Mouse (Mus musculus) C2C12 (cell line): Measurements from ENCODE around the gene Spata13. TPM values are rescaled to one million over a fixed set of nuclear protein-coding genes. Genes with fewer than 3 reads are reported as not detected.

Experiments used
- H3K27me3 ChIP-seq: one replicate; pipeline ENCODE4 v1.6.1; 2011; ENCODE audit not compliant: control insufficient read depth, insufficient read depth, insufficient read length
- H3K36me3 ChIP-seq: one replicate; pipeline ENCODE4 v1.6.1; 2011; ENCODE audit not compliant: control insufficient read depth, insufficient read depth
- H3K4me3 ChIP-seq: one replicate; pipeline ENCODE4 v1.5.1; 2011; ENCODE audit warnings: mild to moderate bottlenecking, control low read depth; ENCODE audit not compliant: poor library complexity, insufficient read depth, severe bottlenecking
- H3K79me2 ChIP-seq: one replicate; pipeline ENCODE4 v1.6.1; 2011; ENCODE audit not compliant: control insufficient read depth, insufficient read depth
- H3K79me3 ChIP-seq: one replicate; pipeline ENCODE4 v1.6.1; 2011; ENCODE audit warnings: low read depth, control low read depth
- H3ac ChIP-seq: one replicate; pipeline ENCODE3; 2011; ENCODE audit warnings: low read depth; ENCODE audit not compliant: control insufficient read depth, insufficient read length
- CEBPB ChIP-seq: IDR thresholded peaks from one replicate; pipeline ENCODE4 v1.6.1; 2011; ENCODE audit warnings: low read depth, mild to moderate bottlenecking, control low read depth, moderate library complexity
- CTCF ChIP-seq: IDR thresholded peaks from one replicate; pipeline ENCODE4 v1.5.1; 2011; ENCODE audit not compliant: control insufficient read depth, insufficient read depth, insufficient read length
- FOSL1 ChIP-seq: IDR thresholded peaks from one replicate; pipeline ENCODE4 v1.8.0; 2011; ENCODE audit warnings: mild to moderate bottlenecking, low read length; ENCODE audit not compliant: poor library complexity, insufficient read depth, severe bottlenecking
- MAX ChIP-seq: IDR thresholded peaks from one replicate; pipeline ENCODE4 v1.6.1; 2011; ENCODE audit warnings: mild to moderate bottlenecking, control low read depth
- MYOD1 ChIP-seq: IDR thresholded peaks from one replicate; pipeline ENCODE4 v1.6.1; 2011; ENCODE audit warnings: low read depth; ENCODE audit not compliant: control insufficient read depth, insufficient read length
- MYOG ChIP-seq: IDR thresholded peaks from one replicate; pipeline ENCODE4 v1.6.1; 2011; ENCODE audit not compliant: control insufficient read depth, insufficient read length; ENCODE audit errors: extremely low read depth
- USF1 ChIP-seq: IDR thresholded peaks from one replicate; pipeline ENCODE4 v1.6.1; 2011; ENCODE audit warnings: low read depth, mild to moderate bottlenecking, control low read depth, moderate library complexity
- polyA plus RNA-seq: library from polyadenylated mRNA; unstranded; fragments of >200 nt; fragmentation: generic; extraction: Trizol; gene quantifications from one replicate; pipeline ENCODE4 v1.2.1, GENCODE M21; 2012; ENCODE audit warnings: missing spikeins

Spata13 gene
- polyA plus RNA-seq, 1 experiment: 0.40 TPM

GRCm38 (mm10) chr14:60683989-60684388 lies 50.2 kb downstream of the Spata13 start:
- H3K27me3 ChIP-seq: peaks cover 37% of the 10 kb centered on the region
- no peaks in the 10 kb centered on the region for H3K79me3 ChIP-seq
- H3K4me3 ChIP-seq: no peak overlapping the region
- TF ChIP-seq MYOD1: no peak
- no peaks in the 10 kb centered on the region for H3K79me2 ChIP-seq
- no peaks in the 10 kb centered on the region for H3K36me3 ChIP-seq
- H3ac ChIP-seq: no peak overlapping the region

- TF ChIP-seq CTCF (no peak), CEBPB (no peak), MYOG (no peak), USF1 (no peak), MAX (no peak), FOSL1 (no peak), MYOD1 (no peak)
- Histone ChIP-seq H3ac (no peak overlapping the region), H3K4me3 (no peak overlapping the region), H3K27me3 (peaks cover 52% of the 10 kb centered on the region), H3K79me2 (no peaks in the 10 kb centered on the region), H3K79me3 (no peaks in the 10 kb centered on the region), H3K36me3 (no peaks in the 10 kb centered on the region)
These were observed 52.9 kb downstream of the Spata13 start for GRCm38 (mm10) chr14:60686733-60687132.

DNA sequence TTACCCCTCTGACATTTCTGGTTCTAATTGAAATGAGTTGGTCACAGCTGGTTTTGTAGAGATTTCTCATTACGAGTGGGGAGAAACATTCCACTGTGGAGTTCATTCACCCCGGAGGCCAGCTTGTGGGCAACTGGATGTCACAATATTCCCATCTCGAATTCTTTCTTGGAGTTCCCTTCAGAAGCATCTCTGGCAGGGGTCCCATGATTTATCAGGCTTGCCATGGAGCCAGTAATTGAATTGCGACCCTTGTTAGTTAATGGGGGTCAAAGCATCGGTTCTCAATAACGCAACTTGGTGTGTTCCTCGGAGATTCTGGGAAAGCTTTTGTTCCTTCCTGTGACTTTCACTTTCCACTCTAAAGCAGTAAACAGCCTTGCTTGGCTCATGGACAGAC lies 53.4 kb downstream of the Spata13 start:
- H3K4me3 ChIP-seq: no peak overlapping the region
- TF ChIP-seq MYOG (no peak), CEBPB (no peak), FOSL1 (no peak), USF1 (no peak), MYOD1 (no peak), CTCF (no peak), MAX (no peak)
- no peaks in the 10 kb centered on the region for H3K79me2 ChIP-seq
- H3K79me3 ChIP-seq: no peaks in the 10 kb centered on the region
- no peak overlapping the region for H3ac ChIP-seq
- H3K36me3 ChIP-seq: no peaks in the 10 kb centered on the region
- H3K27me3 ChIP-seq: peaks cover 52% of the 10 kb centered on the region

DNA sequence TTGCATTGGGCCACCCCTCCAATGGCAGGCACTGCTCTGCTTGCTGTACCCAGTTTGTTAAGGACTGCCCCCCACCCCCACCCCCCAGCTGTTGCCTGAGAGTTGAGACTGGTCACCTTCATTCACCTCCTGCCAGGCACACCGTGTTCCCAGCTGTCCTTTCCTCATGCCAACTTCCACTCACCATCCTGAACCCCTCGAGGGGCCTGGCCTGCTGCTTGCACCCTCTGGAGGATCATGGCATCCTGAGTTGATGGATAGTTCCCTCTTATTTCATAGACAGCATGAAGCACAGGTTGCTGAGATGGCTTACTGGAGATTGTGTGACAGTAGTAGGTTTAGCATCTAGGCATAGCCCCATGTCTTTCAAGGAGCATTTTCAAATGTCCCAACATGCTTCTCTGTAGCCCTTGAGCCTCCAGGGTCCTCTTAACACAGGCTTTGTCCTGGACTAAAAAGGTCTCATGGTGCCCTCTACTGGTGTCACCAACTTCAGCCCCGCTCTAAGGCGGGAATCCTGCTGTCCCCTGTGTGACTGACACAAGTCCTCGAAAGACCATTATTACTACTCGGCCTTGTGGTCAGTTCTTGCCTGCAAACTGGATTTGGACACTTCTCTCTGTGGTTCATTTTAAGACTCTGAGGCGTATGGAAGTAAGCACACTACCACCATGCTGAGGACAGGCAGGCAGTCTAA lies 54.9 kb downstream of the Spata13 start:
- Histone ChIP-seq H3ac (no peak overlapping the region), H3K79me3 (no peaks in the 10 kb centered on the region), H3K79me2 (no peaks in the 10 kb centered on the region), H3K36me3 (no peaks in the 10 kb centered on the region), H3K27me3 (peaks cover 46% of the 10 kb centered on the region), H3K4me3 (no peak overlapping the region)
- TF ChIP-seq CTCF: peak; percentile 15
- no peak for TF ChIP-seq MAX

- H3K79me3 ChIP-seq: no peaks in the 10 kb centered on the region
- no peaks in the 10 kb centered on the region for H3K79me2 ChIP-seq
- peaks cover 43% of the 10 kb centered on the region for H3K27me3 ChIP-seq
- no peaks in the 10 kb centered on the region for H3K36me3 ChIP-seq
- no peak for TF ChIP-seq CEBPB
- no peak for TF ChIP-seq FOSL1
- TF ChIP-seq MYOD1: no peak
- TF ChIP-seq USF1: no peak
- no peak for TF ChIP-seq MAX
- TF ChIP-seq CTCF: no peak
- TF ChIP-seq MYOG: no peak
- no peak overlapping the region for H3ac ChIP-seq
- H3K4me3 ChIP-seq: no peak overlapping the region
These were observed 56.0 kb downstream of the Spata13 start for GRCm38 (mm10) chr14:60689768-60690167.

- Histone ChIP-seq H3K27me3 (peaks cover 43% of the 10 kb centered on the region), H3K36me3 (no peaks in the 10 kb centered on the region), H3K79me3 (no peaks in the 10 kb centered on the region), H3ac (no peak overlapping the region), H3K79me2 (no peaks in the 10 kb centered on the region), H3K4me3 (no peak overlapping the region)
- TF ChIP-seq MYOG (no peak), FOSL1 (no peak), CTCF (no peak), MAX (no peak), USF1 (no peak), MYOD1 (no peak), CEBPB (no peak)
These were observed 56.8 kb downstream of the Spata13 start for GRCm38 (mm10) chr14:60690631-60691030.
